Mouse (Mus musculus): ENCODE results near the gene Haghl.

DNA sequence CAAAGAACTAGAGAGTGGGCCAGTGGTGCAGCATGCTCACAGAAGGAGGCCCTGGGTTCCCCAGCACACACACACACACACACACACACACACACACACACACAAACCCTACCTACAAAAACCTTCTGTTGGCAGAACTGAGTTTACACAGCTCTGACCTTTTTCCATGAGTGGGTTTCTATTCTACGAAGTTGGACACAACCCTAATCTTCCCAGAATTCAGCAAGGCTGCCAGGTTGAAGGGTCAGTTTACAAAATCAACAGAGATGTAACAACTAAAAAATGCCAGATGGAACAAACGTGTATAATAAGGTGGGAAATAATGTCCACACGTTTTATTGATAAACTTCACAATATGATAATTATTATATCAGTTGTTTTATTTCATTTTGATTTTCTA, 27.8 kb downstream of the Haghl start:
- TF ChIP-seq EP300 (IDR thresholded peaks at IDR 0.05; ENCODE audit: low read depth) (no peak), CTCF (IDR thresholded peaks at IDR 0.05; ENCODE audit: low read depth) (no peak)

Measured in liver, embryonic 14.5 days (tissue).